Mouse (Mus musculus) thymus, postnatal 4 days (tissue): Measurements from ENCODE around the gene Gm5726.
"Not testable (repeated sequence)": the region's sequence is repeated elsewhere in the genome, so short reads cannot be mapped to it uniquely, and the experiment has no call there.

Experiments
- DNase-seq: peaks from one replicate; pipeline ENCODE4 v3.0.0; 2021

Gene Gm5726

DNA sequence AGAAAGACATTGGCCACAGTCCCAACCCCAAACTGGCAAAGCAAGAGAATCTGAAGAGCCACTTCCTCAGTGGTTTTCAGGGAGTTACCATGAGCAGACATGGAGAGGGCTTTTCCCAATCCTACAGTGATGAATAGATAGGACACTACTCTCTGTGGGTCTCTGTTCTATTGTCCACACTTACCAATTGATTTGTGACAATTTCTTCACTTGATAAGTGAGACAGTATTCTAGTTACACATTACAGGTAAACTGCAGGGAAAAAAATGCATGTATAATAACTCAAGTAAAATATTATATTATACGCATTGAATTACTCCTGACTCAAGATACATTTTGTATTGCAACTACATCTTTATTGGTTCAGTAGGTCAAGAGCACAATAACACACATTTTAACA, at the start of gene Gm5726:
Gm5726 (minus strand) TSS at position 101 of the 400 bp plus-strand sequence.
- DNase-seq: not testable (repeated sequence)

DNA sequence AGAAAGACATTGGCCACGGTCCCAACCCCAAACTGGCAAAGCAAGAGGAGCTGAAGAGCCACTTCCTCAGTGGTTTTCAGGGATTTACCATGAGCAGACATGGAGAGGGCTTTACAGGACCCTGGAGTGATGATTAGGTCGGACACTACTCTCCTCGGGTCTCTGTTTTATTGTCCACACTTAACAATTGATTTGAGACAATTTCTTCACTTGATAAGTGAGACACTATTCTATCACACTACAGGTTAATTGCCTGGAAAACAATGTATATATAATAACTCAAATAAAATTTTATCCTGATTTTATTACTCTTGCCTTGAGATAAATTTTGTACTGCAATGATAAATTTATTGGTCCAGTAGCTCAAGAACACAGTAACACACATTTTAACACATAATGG, 30.6 kb upstream of the Gm5726 start, which contains the start of gene Gm4141:
Gm4141 (minus strand) TSS at position 101 of the 400 bp plus-strand sequence.
- not testable (repeated sequence) for DNase-seq

DNA sequence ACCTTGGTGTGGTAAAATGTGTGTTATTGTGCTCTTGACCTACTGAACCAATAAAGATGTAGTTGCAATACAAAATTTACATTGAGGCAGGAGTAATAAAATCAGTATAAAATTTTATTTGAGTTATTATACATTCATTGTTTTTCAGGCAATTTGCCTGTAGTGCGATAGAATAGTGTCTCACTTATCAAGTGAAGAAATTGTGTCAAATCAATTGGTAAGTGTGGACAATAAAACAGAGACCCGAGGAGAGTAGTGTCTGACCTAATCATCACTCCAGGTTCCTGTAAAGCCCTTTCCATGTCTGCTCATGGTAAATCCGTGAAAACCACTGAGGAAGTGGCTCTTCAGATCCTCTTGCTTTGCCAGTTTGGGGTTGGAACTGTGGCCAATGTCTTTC, 12.0 kb downstream of the Gm5726 start, which contains the start of gene Vmn1r104:
Vmn1r104 (plus strand) TSS at position 301 of the 400 bp plus-strand sequence.
- DNase-seq: not testable (repeated sequence)

DNA sequence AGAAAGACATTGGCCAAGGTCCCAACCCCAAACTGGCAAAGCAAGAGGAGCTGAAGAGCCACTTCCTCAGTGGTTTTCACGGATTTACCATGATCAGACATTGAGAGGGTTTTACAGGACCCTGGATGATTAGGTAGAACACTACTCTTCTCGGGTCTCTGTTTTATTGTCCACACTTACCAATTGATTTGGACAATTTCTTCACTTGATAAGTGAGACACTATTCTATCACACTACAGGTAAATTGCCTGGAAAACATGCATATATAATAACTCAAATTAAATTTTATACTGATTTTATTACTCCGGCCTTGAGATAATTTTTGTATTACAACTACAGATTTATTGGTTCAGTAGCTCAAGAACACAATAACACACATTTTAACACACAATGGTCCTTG, 35.1 kb downstream of the Gm5726 start, which contains the start of gene Vmn1r103:
Vmn1r103 (minus strand) TSS at position 101 of the 400 bp plus-strand sequence.
- DNase-seq: not testable (repeated sequence)
